Mouse (Mus musculus): Measurements from ENCODE around the gene Tgm7.
"Not testable (repeated sequence)": the region's sequence is repeated elsewhere in the genome, so short reads cannot be mapped to it uniquely, and the experiment has no call there.

Tgm7 gene

GRCm38 (mm10) chr2:121109695-121110094 is at the start of gene Tgm7:
Gene Tgm7, minus strand, starts transcription at chr2:121109795.
- DNase-seq (ENCODE audit: low spot score in 2 of 2), result no peak

GRCm38 (mm10) chr2:121153100-121153499 is 43.5 kb upstream of the Tgm7 start:
- no peak for DNase-seq (ENCODE audit: low spot score in 2 of 2)

GRCm38 (mm10) chr2:121149679-121150078 is 40.1 kb upstream of the Tgm7 start:
- DNase-seq (ENCODE audit: low spot score in 2 of 2), result no peak

GRCm38 (mm10) chr2:121142415-121142814 is 32.8 kb upstream of the Tgm7 start:
- DNase-seq (ENCODE audit: low spot score in 2 of 2), result no peak

- no peak for DNase-seq (ENCODE audit: low spot score in 2 of 2)
Observed at GRCm38 (mm10) chr2:121141216-121142035, 31.8 kb upstream of the Tgm7 start.

GRCm38 (mm10) chr2:121140018-121140882 is 30.7 kb upstream of the Tgm7 start, which contains the start of the genes Adal and Lcmt2:
Gene Adal, plus strand, starts transcription at chr2:121140428.
Gene Lcmt2, minus strand, starts transcription at chr2:121140653.
- DNase-seq (ENCODE audit: low spot score in 2 of 2), result peak; percentile 75 to 93

- DNase-seq (ENCODE audit: low spot score in 2 of 2), result no peak
Observed at GRCm38 (mm10) chr2:121139266-121140017, 29.8 kb upstream of the Tgm7 start.

- DNase-seq (ENCODE audit: low spot score in 2 of 2), result no peak
Observed at GRCm38 (mm10) chr2:121137371-121137770, 27.8 kb upstream of the Tgm7 start.

GRCm38 (mm10) chr2:121132822-121133221 is 23.2 kb upstream of the Tgm7 start:
- no peak for DNase-seq (ENCODE audit: low spot score in 2 of 2)

GRCm38 (mm10) chr2:121128865-121129620 is 19.4 kb upstream of the Tgm7 start:
- no peak for DNase-seq (ENCODE audit: low spot score in 2 of 2)

GRCm38 (mm10) chr2:121127536-121127935 is 17.9 kb upstream of the Tgm7 start:
- no peak for DNase-seq (ENCODE audit: low spot score in 2 of 2)

GRCm38 (mm10) chr2:121126302-121126701 is 16.7 kb upstream of the Tgm7 start:
- not testable (repeated sequence) for DNase-seq (ENCODE audit: low spot score in 2 of 2)

GRCm38 (mm10) chr2:121119260-121119659 is 9.7 kb upstream of the Tgm7 start:
- no peak for DNase-seq (ENCODE audit: low spot score in 2 of 2)

GRCm38 (mm10) chr2:121115418-121115817 is 5.8 kb upstream of the Tgm7 start:
- DNase-seq (ENCODE audit: low spot score in 2 of 2), result no peak

GRCm38 (mm10) chr2:121105940-121106339 is 3.7 kb downstream of the Tgm7 start:
- DNase-seq (ENCODE audit: low spot score in 2 of 2), result no peak

GRCm38 (mm10) chr2:121102051-121102450 is 7.5 kb downstream of the Tgm7 start:
- peak; percentile 11 to 79 for DNase-seq (ENCODE audit: low spot score in 2 of 2)

- DNase-seq (ENCODE audit: low spot score in 2 of 2), result no peak
Observed at GRCm38 (mm10) chr2:121089751-121090150, 19.8 kb downstream of the Tgm7 start.

GRCm38 (mm10) chr2:121088507-121088906 is 21.1 kb downstream of the Tgm7 start:
- no peak for DNase-seq (ENCODE audit: low spot score in 2 of 2)

- no peak for DNase-seq (ENCODE audit: low spot score in 2 of 2)
Observed at GRCm38 (mm10) chr2:121085480-121086185, 24.0 kb downstream of the Tgm7 start, which contains the start of gene Tgm5. Gene Tgm5, minus strand, starts transcription at chr2:121085841.

GRCm38 (mm10) chr2:121082626-121083025 is 27.0 kb downstream of the Tgm7 start:
- no peak for DNase-seq (ENCODE audit: low spot score in 2 of 2)
